Mouse (Mus musculus): ENCODE measurements around the gene Grsf1.

DNA sequence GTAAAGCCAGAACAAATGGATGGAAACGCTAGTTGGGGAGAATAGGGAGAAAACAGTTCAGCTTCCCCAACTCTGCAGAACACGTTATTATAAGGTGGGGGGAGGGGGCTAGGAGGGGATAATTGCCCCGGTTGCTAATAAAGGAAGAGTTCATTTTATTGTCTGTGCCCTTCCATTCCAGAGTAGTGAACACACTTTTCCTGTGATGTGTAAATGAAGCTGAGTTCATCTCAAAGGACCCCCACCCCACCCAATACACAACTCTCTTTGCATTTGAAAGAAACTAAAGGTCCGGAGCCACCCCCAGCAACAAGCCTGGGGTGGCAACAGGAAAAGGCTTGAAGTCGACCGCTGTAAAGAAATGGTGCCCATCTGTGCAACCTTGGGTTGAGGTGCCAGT lies 3.4 kb upstream of the Grsf1 start:
- TF ChIP-seq TAL1 (IDR thresholded peaks at IDR 0.05; ENCODE audit: low read length) (no peak), GATA1 (IDR thresholded peaks at IDR 0.05; ENCODE audit: low read length) (no peak)

Data from erythroblast, embryonic 14.5 days (primary cell).